Mouse (Mus musculus) spleen, adult 18-20 months (tissue): ENCODE results near the gene Armc3.
"Not testable (repeated sequence)": the region's sequence is repeated elsewhere in the genome, so short reads cannot be mapped to it uniquely, and the experiment has no call there.

Experiments
- DNase-seq, 2 experiments: peaks; one replicate each; pipeline ENCODE4 v3.0.0; 2022; ENCODE audit warnings: mixed read lengths in 2 of 2

The Armc3 gene

DNA sequence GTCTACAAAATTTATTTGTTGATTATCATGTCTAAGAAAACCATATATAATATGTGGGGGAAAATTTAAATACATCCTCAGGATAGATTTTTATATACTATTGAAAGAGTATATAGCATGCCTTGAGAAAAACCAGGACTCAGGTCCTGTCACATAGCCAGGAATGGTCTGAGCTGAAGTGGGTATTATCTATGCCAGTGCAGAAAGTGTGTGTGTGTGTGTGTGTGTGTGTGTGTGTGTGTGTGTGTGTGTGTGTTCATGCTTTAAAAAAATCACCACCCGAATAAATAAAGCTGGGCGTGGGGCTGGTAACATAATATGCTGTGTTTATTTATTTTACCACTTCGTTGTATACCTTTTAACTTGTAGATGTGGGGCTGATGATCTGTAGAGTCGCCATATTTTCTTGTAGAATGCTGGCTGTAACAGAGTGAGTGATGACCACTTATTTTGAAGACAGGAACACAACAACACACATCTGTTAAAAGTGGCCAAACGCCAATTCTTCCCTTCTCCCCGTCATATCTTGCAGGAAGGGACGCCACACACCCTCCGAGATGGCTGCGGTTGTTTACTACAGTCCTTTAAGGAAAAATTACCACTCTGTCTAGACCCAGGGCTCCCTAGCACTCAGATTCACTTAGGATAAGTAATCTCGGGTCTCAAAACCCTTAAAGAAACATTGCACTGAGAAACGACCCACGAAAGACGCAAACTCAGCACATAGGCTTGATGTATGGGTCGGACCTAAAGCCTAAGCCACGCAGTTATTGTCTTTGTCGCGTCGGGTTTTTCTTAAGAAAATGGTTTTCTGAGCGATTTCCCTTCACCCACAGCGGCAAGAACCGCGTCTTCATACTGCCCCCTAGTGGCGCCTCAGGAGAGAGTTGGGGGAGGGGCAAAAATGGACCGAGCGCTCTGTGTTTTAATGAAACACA is 76.8 kb downstream of the Armc3 start:
- peak; percentile 48 to 75 for DNase-seq

DNA sequence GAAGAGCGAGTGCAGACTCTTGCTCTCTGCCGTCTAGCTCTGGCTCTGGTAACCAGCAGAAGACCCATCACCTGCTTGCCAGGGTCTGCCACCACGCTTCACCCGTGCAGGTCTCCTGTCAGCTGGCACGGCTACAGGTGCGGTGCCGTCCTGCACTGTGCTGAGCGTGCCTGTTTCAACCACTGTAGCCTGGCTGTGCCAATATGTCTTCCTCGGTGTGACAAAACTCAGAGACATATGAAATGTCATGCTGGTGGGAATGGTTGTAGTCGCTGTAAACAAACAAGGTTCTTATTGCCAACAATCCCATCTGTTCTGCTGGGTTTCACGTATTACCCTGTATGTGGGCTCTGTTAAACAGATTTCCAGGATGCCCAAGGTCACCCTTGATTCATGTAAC is 81.2 kb downstream of the Armc3 start:
- DNase-seq: no peak

DNA sequence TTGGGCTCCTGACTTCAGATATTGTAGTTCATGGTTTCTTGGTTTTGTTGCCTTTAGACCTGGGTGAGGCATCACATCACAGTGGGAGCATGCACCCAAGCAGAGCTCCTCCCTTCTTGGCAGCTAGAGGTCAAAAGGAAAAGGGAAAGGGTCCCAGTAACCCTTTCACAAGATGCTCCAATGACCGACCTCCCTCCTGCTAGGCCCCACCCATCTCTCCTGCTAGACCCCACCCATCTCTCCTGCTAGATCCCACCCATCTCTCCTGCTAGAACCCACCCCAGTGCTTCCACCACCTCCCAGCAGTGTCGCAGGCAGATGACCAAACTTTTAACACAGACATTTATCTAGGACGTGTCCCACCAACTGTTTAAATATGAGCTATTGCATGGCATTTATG is 93.3 kb downstream of the Armc3 start:
- DNase-seq: no peak

DNA sequence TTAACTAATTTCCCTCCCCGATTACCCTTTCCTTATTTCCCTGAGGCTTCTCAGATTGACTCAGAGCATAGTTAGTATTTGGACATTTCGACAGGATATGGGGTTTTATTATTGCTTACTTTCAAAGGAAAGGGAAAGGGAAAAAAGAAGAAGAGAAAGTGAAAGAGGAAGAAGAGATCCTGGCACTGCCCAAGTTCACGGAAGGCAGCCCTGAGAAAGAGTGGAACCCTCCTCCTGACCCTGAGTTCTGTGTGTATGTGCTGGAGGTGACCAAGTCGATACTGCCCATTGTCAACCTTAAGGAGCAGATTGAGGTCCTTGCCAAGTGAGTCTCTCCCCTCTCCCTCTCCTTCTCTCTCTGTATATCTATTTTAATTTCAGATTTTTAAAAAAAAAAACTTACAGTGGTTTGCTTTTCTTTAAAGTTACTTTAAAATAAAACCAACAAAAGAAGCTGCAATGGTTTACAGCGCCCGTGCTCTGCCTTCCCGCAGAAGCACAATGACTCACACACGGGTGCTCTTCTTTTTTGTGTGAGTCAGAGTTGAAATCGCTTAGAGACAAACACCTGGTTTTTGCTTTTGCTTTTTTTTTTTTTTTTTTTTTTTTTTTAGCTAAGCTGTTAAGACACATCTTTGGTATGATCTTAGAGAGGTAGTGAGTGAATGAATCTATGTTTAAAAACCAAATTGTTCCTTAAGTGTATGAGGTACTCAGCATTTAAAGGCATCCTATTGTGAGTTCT is 101.4 kb downstream of the Armc3 start:
- peak in 1 of 2 experiments; percentile 11 for DNase-seq

DNA sequence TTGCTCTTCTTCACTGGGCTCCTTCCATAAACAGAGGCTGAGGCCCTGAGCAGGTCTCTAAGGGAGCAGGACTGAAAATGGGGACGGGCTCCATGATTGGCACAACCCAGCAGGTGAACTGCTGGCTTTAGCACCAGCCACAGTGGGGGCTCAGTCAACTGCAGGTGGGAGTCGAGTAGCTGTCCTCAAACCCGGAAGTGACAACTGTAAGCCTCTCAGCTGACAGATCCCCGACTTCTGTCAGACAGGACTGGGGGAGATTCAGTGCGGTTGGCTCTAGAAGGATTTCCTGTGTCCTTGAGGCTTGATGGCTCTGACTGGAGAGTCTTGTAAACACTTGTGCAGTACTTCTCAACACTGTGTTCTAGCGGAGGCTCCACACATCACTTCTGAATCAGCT is 102.1 kb downstream of the Armc3 start:
- peak in 1 of 2 experiments; percentile 40 for DNase-seq

DNA sequence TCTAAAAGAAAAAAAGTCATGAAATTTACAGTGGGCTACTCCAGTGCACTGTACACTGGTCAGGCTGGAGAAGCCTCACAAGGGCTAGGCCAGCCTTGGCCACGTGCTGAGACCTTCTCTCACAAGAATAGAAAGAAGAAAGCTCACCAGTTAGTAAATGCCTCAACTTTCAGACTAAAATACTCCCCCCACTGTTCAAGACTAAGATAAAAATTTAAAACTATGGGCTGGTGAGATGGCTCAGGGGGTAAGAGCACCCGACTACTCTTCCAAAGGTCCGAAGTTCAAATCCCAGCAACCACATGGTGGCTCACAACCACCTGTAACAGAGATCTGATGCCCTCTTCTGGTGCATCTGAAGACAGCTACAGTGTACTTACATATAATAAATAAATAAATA is 104.0 kb downstream of the Armc3 start:
- DNase-seq: not testable (repeated sequence)

DNA sequence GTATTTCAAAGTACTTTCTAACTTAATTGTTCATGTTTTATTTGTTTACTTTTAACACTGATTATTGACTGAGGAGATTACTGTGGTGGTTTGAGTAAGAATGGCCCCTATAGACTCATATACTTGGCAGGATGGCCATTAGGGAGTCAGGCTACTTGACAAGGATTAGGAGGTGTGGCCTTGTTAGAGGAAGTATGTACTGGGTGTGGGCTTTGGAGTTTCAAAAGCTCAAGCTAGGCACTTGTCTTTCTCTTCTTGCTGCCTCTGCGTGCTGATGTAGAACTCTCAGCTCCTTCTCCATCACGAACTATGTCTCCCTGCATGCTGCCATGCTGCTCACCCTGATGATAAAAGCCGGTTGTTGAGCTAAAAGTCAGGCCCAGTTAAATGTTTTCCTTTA is 111.4 kb downstream of the Armc3 start:
- no peak for DNase-seq

DNA sequence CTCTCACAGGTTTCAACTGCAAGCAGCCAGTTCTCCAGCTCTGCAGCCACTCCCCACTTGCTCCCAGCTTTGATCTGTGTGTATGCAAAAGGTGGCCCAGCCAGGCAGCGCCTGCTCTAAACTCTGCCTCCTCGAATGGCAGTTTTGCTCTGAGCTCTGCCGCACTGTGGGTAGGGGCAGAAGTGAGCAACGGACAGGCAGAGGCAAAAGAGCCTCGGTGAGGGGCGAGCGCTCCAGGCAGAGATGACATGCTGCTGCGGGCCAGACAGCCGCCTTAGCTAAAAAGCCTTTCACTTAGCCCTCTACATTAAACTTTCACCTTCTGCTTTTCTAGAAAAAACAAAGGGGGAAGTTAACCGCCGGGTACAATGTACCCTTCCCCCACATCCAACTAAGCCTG is 117.0 kb downstream of the Armc3 start:
- no peak for DNase-seq

DNA sequence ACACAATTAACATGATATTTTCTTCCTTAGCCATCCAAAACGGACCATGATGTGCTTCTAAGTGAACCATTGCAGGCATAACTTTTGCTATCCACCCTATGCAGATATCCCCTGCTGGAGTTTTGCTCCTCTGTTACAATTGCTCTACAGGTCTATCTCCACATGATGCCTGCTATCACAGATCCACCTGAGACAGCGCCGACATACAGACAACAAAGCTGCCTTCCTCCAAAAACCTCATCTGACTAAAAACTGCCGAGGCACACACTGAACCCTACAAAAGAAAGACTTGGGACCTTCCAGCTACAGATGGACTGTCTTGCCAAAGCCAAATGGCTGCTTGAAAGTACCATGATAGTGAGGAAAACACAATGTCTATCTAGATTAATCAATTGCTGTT is 117.6 kb downstream of the Armc3 start:
- no peak for DNase-seq

DNA sequence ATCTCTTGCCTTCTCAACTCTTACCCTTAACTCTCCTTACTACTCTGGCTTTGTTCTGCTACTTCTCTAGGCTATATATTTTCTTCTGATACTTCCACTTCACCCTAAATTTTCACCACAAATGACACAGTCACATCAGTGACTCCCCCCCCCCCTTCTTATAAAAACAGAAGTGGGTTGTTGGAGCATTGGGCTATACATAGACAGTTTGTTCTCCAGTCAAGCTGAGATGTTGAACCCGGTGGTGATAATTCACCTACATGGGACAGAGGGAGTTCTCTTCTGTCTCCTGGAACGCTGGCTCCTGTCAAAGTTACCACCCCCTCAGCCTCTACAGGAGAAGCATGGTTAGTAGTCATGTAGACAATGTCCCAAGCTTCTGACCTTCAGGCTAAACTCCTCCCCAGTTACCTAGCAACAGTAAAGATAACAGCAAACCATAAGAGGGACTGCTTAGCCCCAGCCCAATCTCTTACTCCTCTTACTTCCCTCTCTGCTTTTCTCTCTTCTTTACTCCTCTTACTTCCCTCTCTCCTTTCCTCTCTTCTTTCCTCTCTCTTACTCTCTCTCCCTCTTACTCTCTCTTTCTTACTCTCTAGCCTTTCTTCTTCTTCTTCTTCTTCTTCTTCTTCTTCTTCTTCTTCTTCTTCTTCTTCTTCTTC is 118.2 kb downstream of the Armc3 start:
- DNase-seq: not testable (repeated sequence)

DNA sequence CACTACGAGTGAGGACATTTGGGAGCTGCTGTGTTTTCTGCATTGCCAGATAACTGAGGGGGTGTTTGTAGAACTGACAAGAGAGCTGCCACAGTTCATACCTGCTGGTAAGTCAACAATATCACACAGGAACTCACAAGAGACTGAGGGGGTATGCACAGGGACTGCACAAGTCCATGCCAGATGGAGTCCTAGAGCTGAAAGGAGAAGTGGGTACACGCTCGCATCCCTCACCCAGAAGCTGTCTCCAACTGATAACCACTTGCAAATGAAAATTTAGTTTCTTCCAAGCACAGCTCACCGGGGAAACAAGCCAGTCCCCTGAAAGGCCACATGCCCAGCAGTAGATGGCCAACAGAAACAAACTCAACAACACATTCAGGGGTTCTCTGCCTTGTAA is 119.4 kb downstream of the Armc3 start:
- no peak for DNase-seq

DNA sequence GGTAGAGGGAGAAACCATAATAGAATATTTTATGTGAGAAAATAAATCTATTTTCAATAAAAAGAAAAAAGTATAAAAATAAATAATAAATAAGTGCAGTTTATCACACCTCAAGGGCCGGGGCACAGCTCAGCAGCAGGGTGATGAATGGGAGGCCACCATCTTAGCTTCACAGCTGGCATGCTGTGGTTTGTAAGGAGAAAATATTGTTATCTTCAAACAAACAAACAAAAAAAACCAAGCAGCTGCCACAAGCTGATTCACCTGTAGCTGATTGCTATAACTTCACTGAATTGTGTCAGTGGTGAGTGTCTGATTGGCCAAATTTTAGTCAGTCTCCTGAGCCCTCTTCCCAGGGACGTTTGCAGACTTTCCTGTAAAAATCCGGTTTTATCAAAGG is 120.2 kb downstream of the Armc3 start:
- no peak for DNase-seq

DNA sequence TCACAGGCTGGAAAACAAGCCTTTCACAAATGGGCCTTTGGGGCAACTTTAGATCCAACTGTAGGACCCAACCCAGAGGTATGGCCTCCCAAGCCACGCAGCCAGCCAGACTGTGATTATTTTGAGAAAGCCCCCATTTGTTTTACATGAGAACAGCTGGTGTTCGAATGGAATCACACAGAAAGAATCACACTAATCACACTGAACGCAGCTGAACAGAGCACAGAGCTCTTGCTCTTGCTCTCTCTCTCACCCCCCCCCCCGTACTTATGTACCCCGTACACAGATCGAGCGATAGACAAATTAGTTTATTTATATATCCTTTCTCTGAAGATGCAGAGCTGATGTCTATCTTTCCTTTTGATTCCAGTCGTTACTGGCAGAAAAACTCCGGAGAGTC is 123.3 kb downstream of the Armc3 start:
- no peak for DNase-seq

DNA sequence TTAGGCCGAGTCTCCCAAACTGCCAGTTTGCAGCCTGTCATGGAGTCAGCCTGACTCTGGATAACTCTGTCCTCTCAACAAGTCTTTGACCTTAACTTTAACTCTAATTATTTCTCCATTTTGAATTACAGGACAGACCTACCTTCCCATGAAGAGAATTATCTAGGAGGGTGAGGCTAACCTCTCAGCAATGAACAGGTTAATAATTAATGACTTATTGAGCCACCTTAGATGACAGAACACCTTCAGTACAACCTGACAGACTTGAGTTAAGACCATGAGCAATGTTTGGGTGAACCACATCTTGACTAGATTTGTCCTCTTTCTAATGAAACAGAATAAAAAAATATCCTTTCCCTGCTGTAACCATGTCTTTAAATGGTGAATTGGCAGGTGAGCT is 127.3 kb downstream of the Armc3 start:
- DNase-seq: no peak

DNA sequence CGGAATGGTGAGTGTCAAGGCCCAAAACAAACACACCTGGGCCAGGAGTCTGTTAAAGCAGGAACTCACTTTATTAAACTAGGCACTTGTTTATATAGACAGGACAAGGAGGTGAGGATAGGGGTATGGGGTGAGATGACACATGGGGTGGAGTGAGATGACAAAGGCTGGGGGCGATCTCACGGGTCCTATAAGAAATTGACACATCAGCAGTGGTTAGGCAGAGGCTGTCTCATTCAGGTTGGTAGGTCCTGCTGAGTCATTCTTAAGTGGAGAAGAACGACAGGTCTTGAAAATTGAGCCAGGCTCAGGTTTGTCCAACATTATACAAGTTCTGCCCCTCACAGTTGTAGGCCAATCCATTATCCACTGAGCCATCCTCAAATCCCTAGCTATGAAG is 128.7 kb downstream of the Armc3 start:
- DNase-seq: no peak

DNA sequence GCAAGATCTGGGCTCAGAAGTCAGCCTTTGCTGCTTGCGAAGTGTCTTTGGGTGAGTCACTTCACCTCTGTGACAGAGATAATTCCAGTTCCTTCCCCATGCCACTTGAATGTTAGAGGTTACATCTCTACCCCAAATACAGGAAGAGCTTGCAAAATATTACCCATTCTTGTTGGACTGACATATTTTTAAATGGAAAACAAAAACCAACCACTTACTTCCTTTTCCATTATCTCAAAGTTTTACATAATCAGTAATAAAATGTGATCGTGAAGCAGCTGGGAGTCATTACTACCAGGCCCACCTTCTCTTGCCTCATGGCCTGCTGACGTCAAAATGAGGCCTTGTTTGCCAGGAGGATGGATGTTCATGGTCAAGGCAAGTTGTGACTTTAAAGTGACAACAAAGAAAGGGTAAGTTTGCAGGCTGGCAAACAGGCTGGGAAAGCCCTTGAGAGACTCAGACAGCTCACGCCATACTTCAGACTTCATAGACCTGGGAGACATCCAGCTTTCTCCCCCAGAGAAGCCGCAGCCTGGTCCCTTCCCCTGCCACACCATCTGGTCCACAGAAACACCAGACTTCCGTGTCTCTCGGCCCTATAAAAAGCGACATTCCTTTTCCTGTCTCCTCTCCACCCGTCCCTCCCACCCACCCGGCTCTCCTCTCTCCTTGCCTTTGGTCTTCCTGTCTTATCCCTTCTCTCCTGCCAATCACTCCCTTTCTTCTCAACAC is 145.0 kb downstream of the Armc3 start:
- DNase-seq: no peak

DNA sequence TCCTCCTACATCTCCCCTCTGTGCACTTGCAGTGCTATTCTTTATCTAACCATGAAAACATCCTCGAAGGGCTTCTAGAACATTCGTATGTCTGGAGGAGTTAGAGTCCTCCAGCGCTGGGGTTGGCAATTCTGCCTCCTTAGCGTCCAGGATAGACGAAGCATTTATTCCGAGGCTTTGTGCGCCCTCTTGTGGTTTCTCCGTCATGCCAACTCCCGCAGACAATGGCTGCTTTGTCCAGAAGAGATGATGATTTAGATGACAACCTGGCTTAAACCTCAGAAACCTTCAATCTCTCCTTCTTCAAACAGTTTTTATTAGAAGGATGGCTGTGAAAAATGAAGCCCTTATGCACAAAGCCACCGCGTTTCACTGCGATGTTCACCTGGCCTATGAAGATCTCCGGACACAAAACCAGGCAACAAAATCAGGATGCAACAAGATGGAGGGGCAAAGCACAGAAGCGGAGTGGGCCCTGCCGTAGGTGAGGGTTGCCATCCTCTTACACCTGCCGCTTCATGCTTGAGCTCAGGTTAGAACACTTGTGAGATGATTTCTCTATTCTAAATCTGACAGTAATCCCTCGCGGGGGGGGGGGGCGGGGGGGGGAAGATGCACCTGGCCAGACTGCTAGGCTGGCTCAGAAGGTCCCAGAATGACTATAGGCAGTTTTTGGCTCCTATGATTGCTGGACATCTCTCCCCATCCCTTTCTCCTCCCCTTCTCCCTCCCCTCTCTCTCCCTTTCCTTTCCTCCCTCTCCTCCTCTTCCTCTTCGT is 145.7 kb downstream of the Armc3 start:
- DNase-seq: peak; percentile 57 to 79

DNA sequence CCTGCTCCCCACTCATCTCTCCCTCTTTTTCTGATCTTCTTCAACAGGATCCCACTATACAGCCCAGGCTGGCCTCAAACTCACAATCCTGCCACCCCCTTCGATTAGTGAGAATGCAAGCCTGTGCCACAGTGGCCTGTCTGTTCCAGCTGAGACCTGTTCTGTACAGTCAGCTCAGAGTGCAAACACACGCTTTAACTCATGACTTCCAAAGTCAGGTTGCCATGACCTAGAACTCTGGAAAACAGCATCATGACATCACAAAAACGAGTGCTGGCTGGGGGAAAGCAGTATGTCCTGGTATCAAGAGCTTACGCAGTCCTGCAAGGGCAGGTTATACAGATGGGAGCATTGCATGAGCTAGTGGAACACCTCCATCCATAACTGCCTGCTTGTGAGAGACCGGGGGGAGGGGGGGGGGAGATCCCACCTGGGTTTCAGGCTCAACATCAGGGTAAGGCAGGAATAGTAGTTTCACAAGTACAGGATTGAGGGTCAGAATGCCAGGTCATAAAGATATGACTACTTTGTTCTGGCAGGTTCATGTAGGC is 146.4 kb downstream of the Armc3 start:
- no peak for DNase-seq

DNA sequence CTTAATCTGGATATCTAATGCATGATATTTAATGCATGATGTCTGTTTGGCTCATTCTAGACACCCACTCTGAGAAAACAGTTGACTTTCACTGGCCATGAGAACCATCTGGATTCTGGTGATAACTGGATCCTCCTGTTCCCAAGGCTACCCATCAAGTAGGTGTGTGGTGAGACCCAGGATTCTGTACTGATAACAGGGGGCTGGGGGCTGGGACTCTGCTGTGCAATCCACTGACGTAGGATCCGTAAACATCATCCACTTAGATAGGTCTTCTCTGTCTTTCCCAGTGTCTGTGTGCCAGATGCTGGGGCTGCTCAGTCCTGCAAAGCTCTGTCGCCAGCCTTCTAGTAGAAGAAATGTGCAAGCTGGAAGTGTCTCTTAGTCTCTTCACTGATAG is 149.4 kb downstream of the Armc3 start:
- DNase-seq: no peak

DNA sequence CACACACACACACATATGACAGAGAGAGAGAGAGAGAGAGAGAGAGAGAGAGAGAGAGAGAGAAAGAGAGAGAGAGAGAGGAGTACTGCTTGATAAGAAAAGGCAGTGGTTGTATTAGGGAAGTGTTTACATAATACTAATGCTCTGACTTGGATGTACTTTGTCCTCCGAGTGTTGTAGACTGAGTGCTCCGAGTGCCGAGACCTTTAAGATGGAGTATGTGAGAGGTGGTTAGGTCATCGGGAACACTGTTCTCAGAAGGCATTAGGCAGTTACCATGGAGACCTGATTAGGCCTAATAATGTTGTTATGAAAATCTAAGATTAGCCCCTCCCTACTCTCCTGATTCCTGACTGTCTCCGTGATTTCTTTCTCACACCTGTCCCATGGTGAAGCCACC is 151.1 kb downstream of the Armc3 start:
- DNase-seq: no peak

DNA sequence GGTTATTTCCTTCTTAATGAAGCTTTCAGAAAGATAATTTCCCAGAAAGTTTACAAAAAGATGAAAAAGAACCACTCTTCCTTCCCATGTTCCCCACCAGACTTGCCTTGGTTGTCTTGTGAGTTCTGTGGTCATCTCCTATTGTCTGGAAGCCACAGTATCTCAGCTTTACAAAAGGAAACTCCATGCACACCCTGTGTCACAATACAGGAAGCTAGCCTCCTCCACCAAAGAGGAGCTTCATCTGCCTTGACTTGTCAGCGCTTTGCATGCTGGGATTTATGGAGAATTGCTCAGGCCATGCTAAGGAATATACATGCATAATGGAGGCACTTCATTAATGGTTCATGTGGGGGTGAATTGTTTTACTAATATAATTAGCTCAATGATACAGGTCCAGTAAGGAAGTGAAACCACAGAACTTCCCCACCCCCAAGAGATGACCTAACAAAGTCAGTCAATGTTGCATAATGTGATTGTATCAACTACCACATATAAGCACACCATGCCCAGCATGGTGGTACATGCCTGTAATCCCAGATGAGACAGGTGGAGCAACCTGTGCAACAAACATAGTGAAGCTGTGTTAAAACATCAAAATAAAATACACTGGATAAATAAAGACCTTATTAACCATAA is 152.6 kb downstream of the Armc3 start:
- DNase-seq: peak in 1 of 2 experiments; percentile 12
